In the genomic region with DNA sequence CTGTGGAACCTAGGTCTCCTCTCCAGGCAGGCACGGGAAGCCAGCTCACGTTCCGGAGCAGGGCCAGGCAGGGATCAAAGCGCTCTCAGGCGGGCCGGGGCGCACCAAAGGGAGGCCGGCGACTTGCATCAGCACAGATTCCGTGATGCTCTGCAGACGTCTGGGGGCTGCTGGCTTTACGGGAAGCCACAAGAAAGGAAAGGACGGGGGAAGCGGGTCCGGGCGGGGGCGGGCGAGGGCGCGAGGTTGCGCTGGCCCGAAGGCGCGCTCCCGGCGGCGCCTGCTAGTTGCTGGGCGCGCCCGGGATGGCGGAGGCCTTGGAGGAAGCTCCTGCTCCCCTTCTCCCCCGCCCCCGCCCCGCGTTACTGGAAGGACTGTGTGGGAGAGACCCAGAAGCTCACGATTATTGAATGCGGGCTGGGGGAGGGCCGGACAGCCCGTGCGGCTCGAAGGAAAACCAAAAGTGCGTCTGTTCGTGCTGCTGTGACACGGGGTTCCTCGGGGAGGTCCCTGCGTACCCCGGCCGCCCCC, we compare ENCODE assay signal across 8 mouse cellular contexts. TPM values are rescaled to one million over a fixed set of nuclear protein-coding genes. Genes with fewer than 3 reads are reported as not detected.
DNase-seq lines count a peak whose midpoint lies in the region; ATAC-seq lines count a peak whose summit lies in the region.

No protein-coding gene starts in this region.

- ATAC-seq in embryonic facial prominence, embryonic 14.5 days (ENCODE audit: low read depth) = peak; percentile 26; the same call in 1 of the 2 replicates
- peak; percentile 28; the same call in 1 of the 2 replicates for ATAC-seq in kidney, embryonic 15.5 days (replicated peaks; ENCODE audit: low FRiP score)
- ATAC-seq in limb, embryonic 15.5 days (ENCODE audit: insufficient number of reproducible peaks, low FRiP score, low TSS enrichment, low read depth) = no peak
- peak; percentile 13 for ATAC-seq in midbrain, embryonic 15.5 days (replicated peaks)
- peak; percentile 35 for ATAC-seq in stomach, embryonic 14.5 days (ENCODE audit: insufficient number of reproducible peaks, insufficient read depth, low FRiP score, low read depth)

- H3K27ac ChIP-seq in embryonic facial prominence, embryonic 14.5 days (replicated peaks; ENCODE audit: low read depth, low read length) = peak overlapping the region; percentile 98
- peak overlapping the region; percentile 97 for H3K27ac ChIP-seq in heart, embryonic 10.5 days
- peak overlapping the region; percentile 97 for H3K27ac ChIP-seq in kidney, embryonic 15.5 days
- H3K27ac ChIP-seq in limb, embryonic 15.5 days = peak overlapping the region; percentile 99
- H3K27ac ChIP-seq in midbrain, embryonic 15.5 days = 0 out of 2 replicates have a peak overlapping the region, but pooled peaks have one; percentile 20
- peak overlapping the region; percentile 100 for H3K27ac ChIP-seq in stomach, embryonic 14.5 days (ENCODE audit: low read length)

- peak overlapping the region; percentile 62 for H3K4me3 ChIP-seq in embryonic facial prominence, embryonic 14.5 days (ENCODE audit: low read depth, low read length)
- peak overlapping the region; percentile 81 for H3K4me3 ChIP-seq in heart, embryonic 10.5 days
- H3K4me3 ChIP-seq in kidney, embryonic 15.5 days (replicated peaks) = peak overlapping the region; percentile 70
- H3K4me3 ChIP-seq in limb, embryonic 15.5 days = peak overlapping the region; percentile 75
- H3K4me3 ChIP-seq in midbrain, embryonic 15.5 days = peak overlapping the region; percentile 63
- H3K4me3 ChIP-seq in stomach, embryonic 14.5 days (ENCODE audit: low read depth, low read length) = peak overlapping the region; percentile 84

- H3K9me3 ChIP-seq in embryonic facial prominence, embryonic 14.5 days (ENCODE audit: control insufficient read depth, low read length) = no peaks in the 10 kb centered on the region
- H3K9me3 ChIP-seq in heart, embryonic 10.5 days = no peaks in the 10 kb centered on the region
- no peaks in the 10 kb centered on the region for H3K9me3 ChIP-seq in kidney, embryonic 15.5 days (replicated peaks)
- H3K9me3 ChIP-seq in limb, embryonic 15.5 days = no peaks in the 10 kb centered on the region
- no peaks in the 10 kb centered on the region for H3K9me3 ChIP-seq in midbrain, embryonic 15.5 days
- H3K9me3 ChIP-seq in stomach, embryonic 14.5 days (ENCODE audit: control insufficient read depth, low read depth, low read length) = no peaks in the 10 kb centered on the region

- 2% methylated on average over 25 of the region's 48 CpGs for WGBS in embryonic facial prominence, embryonic 14.5 days
- WGBS in heart, embryonic 10.5 days = under 1% methylated on average over 48 of the region's 48 CpGs
- under 1% methylated on average over 48 of the region's 48 CpGs for WGBS in kidney, embryonic 15.5 days
- 0% methylated on average over 44 of the region's 48 CpGs for WGBS in limb, embryonic 15.5 days
- under 1% methylated on average over 45 of the region's 48 CpGs for WGBS in midbrain, embryonic 15.5 days
- under 1% methylated on average over 47 of the region's 48 CpGs for WGBS in stomach, embryonic 14.5 days

- peak overlapping the region; percentile 70 for H3K4me2 ChIP-seq in embryonic facial prominence, embryonic 14.5 days (ENCODE audit: low read depth, low read length)
- H3K4me2 ChIP-seq in kidney, embryonic 15.5 days = peak overlapping the region; percentile 91
- H3K4me2 ChIP-seq in limb, embryonic 15.5 days = peak overlapping the region; percentile 82
- peak overlapping the region; percentile 88 for H3K4me2 ChIP-seq in midbrain, embryonic 15.5 days
- H3K4me2 ChIP-seq in stomach, embryonic 14.5 days (replicated peaks; ENCODE audit: low read depth, low read length) = peak overlapping the region; percentile 72

- H3K4me1 ChIP-seq in embryonic facial prominence, embryonic 14.5 days (ENCODE audit: control insufficient read depth, insufficient read depth, low read length) = no peaks in the 10 kb centered on the region; the same call in none of the 2 replicates
- peaks cover 32% of the 10 kb centered on the region for H3K4me1 ChIP-seq in heart, embryonic 10.5 days
- peaks cover 41% of the 10 kb centered on the region for H3K4me1 ChIP-seq in kidney, embryonic 15.5 days
- H3K4me1 ChIP-seq in limb, embryonic 15.5 days = peaks cover 22% of the 10 kb centered on the region
- H3K4me1 ChIP-seq in midbrain, embryonic 15.5 days = peaks cover 34% of the 10 kb centered on the region
- peaks cover 12% of the 10 kb centered on the region; the same call in 1 of the 2 replicates for H3K4me1 ChIP-seq in stomach, embryonic 14.5 days (ENCODE audit: control insufficient read depth, insufficient read depth, low read length)

- no peaks in the 10 kb centered on the region for H3K27me3 ChIP-seq in embryonic facial prominence, embryonic 14.5 days (replicated peaks; ENCODE audit: control insufficient read depth, insufficient read depth, low read length)
- peaks cover 45% of the 10 kb centered on the region for H3K27me3 ChIP-seq in heart, embryonic 10.5 days (ENCODE audit: insufficient read depth, poor library complexity, severe bottlenecking)
- peaks cover 13% of the 10 kb centered on the region; the same call in 1 of the 2 replicates for H3K27me3 ChIP-seq in kidney, embryonic 15.5 days
- peaks cover 4% of the 10 kb centered on the region for H3K27me3 ChIP-seq in limb, embryonic 15.5 days
- peaks cover 47% of the 10 kb centered on the region for H3K27me3 ChIP-seq in midbrain, embryonic 15.5 days (replicated peaks)
- H3K27me3 ChIP-seq in stomach, embryonic 14.5 days (ENCODE audit: control insufficient read depth, insufficient read depth, low read length) = no peaks in the 10 kb centered on the region

- no peaks in the 10 kb centered on the region for H3K36me3 ChIP-seq in embryonic facial prominence, embryonic 14.5 days (ENCODE audit: control insufficient read depth, insufficient read depth, low read length)
- no peaks in the 10 kb centered on the region for H3K36me3 ChIP-seq in heart, embryonic 10.5 days
- no peaks in the 10 kb centered on the region for H3K36me3 ChIP-seq in kidney, embryonic 15.5 days
- no peaks in the 10 kb centered on the region for H3K36me3 ChIP-seq in limb, embryonic 15.5 days
- H3K36me3 ChIP-seq in midbrain, embryonic 15.5 days (replicated peaks) = no peaks in the 10 kb centered on the region
- H3K36me3 ChIP-seq in stomach, embryonic 14.5 days (ENCODE audit: control insufficient read depth, insufficient read depth, low read length) = no peaks in the 10 kb centered on the region

- peak; percentile 80 for DNase-seq in 416B (ENCODE audit: low read depth)
- peak; percentile 84 for DNase-seq in adrenal gland, postnatal 14 days
- peak; percentile 79 for DNase-seq in embryonic facial prominence, embryonic 14.5 days (ENCODE audit: low spot score)
- peak; percentile 91 for DNase-seq in heart, embryonic 10.5 days (ENCODE audit: low spot score)

- H3K9ac ChIP-seq in embryonic facial prominence, embryonic 14.5 days (ENCODE audit: low read depth, low read length) = peak overlapping the region; percentile 83
- peak overlapping the region; percentile 41 for H3K9ac ChIP-seq in kidney, embryonic 15.5 days
- H3K9ac ChIP-seq in limb, embryonic 15.5 days = peak overlapping the region; percentile 24; the same call in 1 of the 2 replicates
- peak overlapping the region; percentile 47 for H3K9ac ChIP-seq in midbrain, embryonic 15.5 days
- peak overlapping the region; percentile 69 for H3K9ac ChIP-seq in stomach, embryonic 14.5 days (replicated peaks; ENCODE audit: low read depth, low read length)

RNA-seq across cellular contexts. Expression of a gene that starts 2.6 kb away (rescaled TPM):
- 206 and 280 TPM in 2 replicates for total RNA-seq in adrenal gland, postnatal 14 days (2021)
- polyA plus RNA-seq in embryonic facial prominence, embryonic 14.5 days (2014; fragmentation: Nextera tagmentation; extraction: Ambion mirVana) = 7.7 and 10.8 TPM in 2 replicates
- polyA plus RNA-seq in heart, embryonic 10.5 days (2016; fragmentation: Nextera tagmentation; extraction: Ambion mirVana) = 2.1 TPM in 2 replicates
- 5.4 and 6.2 TPM in 2 replicates for polyA plus RNA-seq in kidney, embryonic 15.5 days (2015; fragmentation: Nextera tagmentation; extraction: Ambion mirVana)
- polyA plus RNA-seq in limb, embryonic 15.5 days (2015; fragmentation: Nextera tagmentation; extraction: Ambion mirVana) = 9.9 and 10.6 TPM in 2 replicates
- polyA plus RNA-seq in midbrain, embryonic 15.5 days (2015; fragmentation: Nextera tagmentation; extraction: Ambion mirVana) = 0.41 and 0.54 TPM in 2 replicates
- polyA plus RNA-seq in stomach, embryonic 14.5 days (2014; fragmentation: Nextera tagmentation; extraction: Ambion mirVana) = 15.8 and 16.5 TPM in 2 replicates

Comparison
In these comparisons a context has a peak if more than half of its experiments do, and no peak if none do; other contexts are left out.
1. H3K27ac ChIP-seq: peak in every context shown above with its lines; median percentile 100 in stomach, embryonic 14.5 days; 99 in limb, embryonic 15.5 days; 98 in embryonic facial prominence, embryonic 14.5 days; 97 in heart, embryonic 10.5 days; 97 in kidney, embryonic 15.5 days; 20 in midbrain, embryonic 15.5 days.
2. H3K9ac ChIP-seq: peak in every context shown above with its lines; median percentile 83 in embryonic facial prominence, embryonic 14.5 days; 69 in stomach, embryonic 14.5 days; 47 in midbrain, embryonic 15.5 days; 41 in kidney, embryonic 15.5 days; 24 in limb, embryonic 15.5 days.